20 mouse cellular contexts compared by ENCODE assay signal in genomic region chr2:39146469-39146868, GRCm38 (mm10). TPM values are rescaled to one million over a fixed set of nuclear protein-coding genes. Genes with fewer than 3 reads are reported as not detected.
DNase-seq lines count a peak whose midpoint lies in the region; ATAC-seq and TF ChIP-seq lines count a peak whose summit lies in the region.
"Had no signal": no experiment of that assay in that cellular context is flagged by ENCODE, and none has a peak within 500 bp of the region (broad histone marks: within the 10 kb centered on the region; RNA-seq: fewer than 3 reads in every experiment).

No protein-coding gene starts in this region.

- no peaks in the 10 kb centered on the region for H3K36me3 ChIP-seq in heart, embryonic 10.5 days
- no peaks in the 10 kb centered on the region for H3K36me3 ChIP-seq in forebrain, embryonic 16.5 days (ENCODE audit: control insufficient read depth, insufficient read depth)
- H3K36me3 ChIP-seq: embryonic facial prominence, embryonic 15.5 days; hindbrain, embryonic 12.5 days had no signal

- H3K9ac ChIP-seq in forebrain, embryonic 16.5 days (replicated peaks; ENCODE audit: low read depth, low read length): no peak overlapping the region
- H3K9ac ChIP-seq: embryonic facial prominence, embryonic 15.5 days; hindbrain, embryonic 12.5 days had no signal

- no peak overlapping the region for H3K27ac ChIP-seq in heart, embryonic 10.5 days
- H3K27ac ChIP-seq in left cerebral cortex, adult 2 months: peak overlapping the region; percentile 59; the same call in 1 of the 2 replicates
- no peak overlapping the region for H3K27ac ChIP-seq in forebrain, embryonic 16.5 days (ENCODE audit: low read length)
- H3K27ac ChIP-seq: embryonic facial prominence, embryonic 15.5 days; gastrocnemius, adult 2 months; hindbrain, embryonic 12.5 days had no signal

- TF ChIP-seq POLR2A in brain, embryonic 14.5 days (IDR thresholded peaks at IDR 0.05; ENCODE audit: borderline replicate concordance, extremely low read depth, insufficient read depth, insufficient read length, poor library complexity, severe bottlenecking): no peak

- no peaks in the 10 kb centered on the region for H3K9me3 ChIP-seq in heart, embryonic 10.5 days
- H3K9me3 ChIP-seq in forebrain, embryonic 16.5 days (ENCODE audit: control insufficient read depth, low read length): no peaks in the 10 kb centered on the region
- H3K9me3 ChIP-seq: embryonic facial prominence, embryonic 15.5 days; hindbrain, embryonic 12.5 days had no signal

- TF ChIP-seq CTCF in left cerebral cortex, adult 2 months (IDR thresholded peaks at IDR 0.05): no peak
- no peak for TF ChIP-seq CTCF in brain, embryonic 14.5 days (IDR thresholded peaks at IDR 0.05; ENCODE audit: borderline replicate concordance, extremely low read depth, insufficient read depth, insufficient read length)

- 94% methylated on average over 1 of the region's 1 CpGs for WGBS in heart, embryonic 10.5 days
- 97% methylated on average over 1 of the region's 1 CpGs for WGBS in forebrain, embryonic 16.5 days

- peak; percentile 7 for DNase-seq in heart, adult 11 months
- DNase-seq in heart, embryonic 10.5 days (ENCODE audit: low spot score): no peak
- DNase-seq in left cerebral cortex, adult 2 months (ENCODE audit: extremely low spot score in 1 of 2, low spot score in 2 of 2): no peak
- no peak for DNase-seq in left cerebral cortex, postnatal 14 days (ENCODE audit: low spot score in 2 of 2)
- peak; percentile 18 for DNase-seq in brain, embryonic 14.5 days (ENCODE audit: low read depth)
- no peak for DNase-seq in layer of hippocampus, adult 11-12 months (ENCODE audit: low spot score)
- DNase-seq: adrenal gland, adult 2 months; adrenal gland, postnatal 25 days; cerebellum, adult 2 months; cerebellum, postnatal 10 days; gastrocnemius, adult 2 months; gastrocnemius, postnatal 25 days; heart, postnatal 10 days; heart, postnatal 4 days had no signal

- H3K4me2 ChIP-seq in forebrain, embryonic 16.5 days (ENCODE audit: low read length): no peak overlapping the region
- H3K4me2 ChIP-seq: embryonic facial prominence, embryonic 15.5 days; hindbrain, embryonic 12.5 days had no signal

- ATAC-seq in forebrain, embryonic 16.5 days: peak; percentile 63; the same call in 1 of the 2 replicates
- ATAC-seq: hindbrain, embryonic 16.5 days; inflammation-experienced regulatory T-cells, adult 6 months had no signal

- no peaks in the 10 kb centered on the region for H3K27me3 ChIP-seq in heart, embryonic 10.5 days (ENCODE audit: insufficient read depth, poor library complexity, severe bottlenecking)
- no peaks in the 10 kb centered on the region for H3K27me3 ChIP-seq in forebrain, embryonic 16.5 days (replicated peaks; ENCODE audit: control insufficient read depth, insufficient read depth, low read length)
- H3K27me3 ChIP-seq: embryonic facial prominence, embryonic 15.5 days; hindbrain, embryonic 12.5 days had no signal

- no peak overlapping the region for H3K4me3 ChIP-seq in heart, embryonic 10.5 days
- no peak overlapping the region for H3K4me3 ChIP-seq in left cerebral cortex, adult 2 months
- no peak overlapping the region for H3K4me3 ChIP-seq in forebrain, embryonic 16.5 days (replicated peaks; ENCODE audit: low read length)
- H3K4me3 ChIP-seq: embryonic facial prominence, embryonic 15.5 days; erythroblast, embryonic 14.5 days; gastrocnemius, adult 2 months; hindbrain, embryonic 12.5 days had no signal

- intact Hi-C loops in left cerebral cortex, adult 2 months (cut with DNase I): no loop called here
- intact Hi-C loops in left cerebral cortex, postnatal 14 days (cut with DNase I): no loop called here

- no peaks in the 10 kb centered on the region for H3K4me1 ChIP-seq in heart, embryonic 10.5 days
- 0 out of 2 replicates have a peak, but pooled peaks cover 2% of the 10 kb centered on the region for H3K4me1 ChIP-seq in forebrain, embryonic 16.5 days (replicated peaks; ENCODE audit: control insufficient read depth, insufficient read depth, low read length)
- H3K4me1 ChIP-seq: embryonic facial prominence, embryonic 15.5 days; hindbrain, embryonic 12.5 days had no signal

RNA-seq across cellular contexts. Expression of gene Scai, which starts 44.1 kb away (rescaled TPM):
- 7.1 and 7.3 TPM in 2 replicates for polyA plus RNA-seq in heart, embryonic 10.5 days (2016; fragmentation: Nextera tagmentation; extraction: Ambion mirVana)
- 10 to 100 TPM; 51.1 to 65.4 TPM for total RNA-seq in left cerebral cortex, adult 2 months (2021)
- total RNA-seq in left cerebral cortex, postnatal 14 days (2021): 10 to 100 TPM; 69.4 to 84.0 TPM
- polyA plus RNA-seq in brain, embryonic 14.5 days (2012; rRNA removed): 15.2 and 15.9 TPM in 2 replicates
- polyA plus RNA-seq in forebrain, embryonic 16.5 days (2015; fragmentation: Nextera tagmentation; extraction: Ambion mirVana): 17.9 and 21.7 TPM in 2 replicates

Comparison
In these comparisons a context has a peak if more than half of its experiments do, and no peak if none do; other contexts are left out.
1. DNase-seq: peak in heart, adult 11 months (single experiment) and brain, embryonic 14.5 days (single experiment); none in heart, embryonic 10.5 days (single experiment), left cerebral cortex, adult 2 months (0 of 2), left cerebral cortex, postnatal 14 days (0 of 2) and layer of hippocampus, adult 11-12 months (single experiment).